Mouse (Mus musculus): ENCODE measurements at regions not wholly inside any gene's neighbourhood (a gene's known extent, or its start where the extent isn't known, plus 50 kb on each side); places are given as distances from the start of the nearest gene placed in this dataset.

DNA sequence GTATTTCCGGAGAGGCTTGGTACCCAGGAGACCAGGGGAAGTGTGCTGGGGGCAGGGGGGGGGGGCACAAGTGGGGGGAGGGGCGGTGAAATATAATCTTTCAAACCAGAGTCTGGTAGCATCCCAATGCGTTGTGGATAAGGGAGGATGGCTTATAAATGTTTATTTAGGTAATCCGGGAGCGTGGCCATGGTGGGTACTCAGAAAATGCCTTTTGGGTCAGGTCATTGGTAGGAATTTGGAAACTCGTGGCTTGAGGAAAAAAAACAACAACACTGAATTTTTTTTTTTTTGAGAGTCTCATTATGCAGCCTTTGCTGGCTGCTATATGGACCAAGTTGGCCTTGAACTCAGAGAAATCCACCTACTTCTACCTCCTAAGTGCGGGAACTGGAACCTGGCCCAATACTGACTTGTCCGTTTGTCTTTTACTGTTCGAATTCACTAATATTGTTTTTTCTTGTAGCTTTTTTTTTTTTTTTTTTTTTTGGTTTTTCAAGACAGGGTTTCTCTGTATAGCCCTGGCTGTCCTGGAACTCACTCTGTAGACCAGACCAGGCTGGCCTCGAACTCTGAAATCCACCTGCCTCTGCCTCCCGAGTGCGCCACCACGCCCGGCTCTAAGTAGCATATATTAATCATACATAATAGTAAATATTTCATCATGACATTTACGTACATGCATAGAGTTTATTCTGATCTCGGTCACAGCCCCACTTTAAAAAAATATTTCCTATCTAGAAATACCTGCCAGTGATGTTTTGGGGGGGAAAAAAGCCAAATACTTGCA, 52.8 kb upstream of the Pim1 start:
- TF ChIP-seq MYOD1 (IDR thresholded peaks at IDR 0.05; ENCODE audit: control insufficient read depth in 1 of 3, insufficient read length in 2 of 3, low read depth in 2 of 3), result no peak
- no peak for TF ChIP-seq POLR2AphosphoS2 (IDR thresholded peaks at IDR 0.05; ENCODE audit: insufficient read length, low read depth)
- TF ChIP-seq USF1 (IDR thresholded peaks at IDR 0.05; ENCODE audit: low read depth), result no peak
- no peak for TF ChIP-seq TCF3 (IDR thresholded peaks at IDR 0.05; ENCODE audit: insufficient read length, low read depth)
- TF ChIP-seq MYOG (IDR thresholded peaks at IDR 0.05; ENCODE audit: control insufficient read depth in 1 of 3, insufficient read depth in 1 of 3, insufficient read length in 2 of 3, low read depth in 2 of 3), result no peak
- TF ChIP-seq MAX (IDR thresholded peaks at IDR 0.05; ENCODE audit: low read depth), result no peak
- no peak for TF ChIP-seq TCF12 (IDR thresholded peaks at IDR 0.05; ENCODE audit: insufficient read depth, poor library complexity, severe bottlenecking)
- no peak for TF ChIP-seq POLR2A (IDR thresholded peaks at IDR 0.05; ENCODE audit: insufficient read length, low read depth)
- TF ChIP-seq E2F4 (IDR thresholded peaks at IDR 0.05; ENCODE audit: insufficient read depth), result no peak
- TF ChIP-seq SRF (IDR thresholded peaks at IDR 0.05; ENCODE audit: control insufficient read depth, insufficient read length, low read depth), result no peak
- no peak for TF ChIP-seq CEBPB (IDR thresholded peaks at IDR 0.05; ENCODE audit: insufficient read depth, poor library complexity, severe bottlenecking)
- peak overlapping the region; percentile 72 for H3K4me2 ChIP-seq (ENCODE audit: low read depth)
- H3ac ChIP-seq (ENCODE audit: control insufficient read depth, insufficient read length), result no peak overlapping the region
- H3K27me3 ChIP-seq (ENCODE audit: control insufficient read depth, insufficient read depth, insufficient read length), result no peaks in the 10 kb centered on the region
- peak overlapping the region; percentile 18 for H3K4me3 ChIP-seq
- no peaks in the 10 kb centered on the region for H3K79me2 ChIP-seq (ENCODE audit: control insufficient read depth, insufficient read depth)
- no peaks in the 10 kb centered on the region for H3K36me3 ChIP-seq (ENCODE audit: control insufficient read depth, insufficient read depth)

DNA sequence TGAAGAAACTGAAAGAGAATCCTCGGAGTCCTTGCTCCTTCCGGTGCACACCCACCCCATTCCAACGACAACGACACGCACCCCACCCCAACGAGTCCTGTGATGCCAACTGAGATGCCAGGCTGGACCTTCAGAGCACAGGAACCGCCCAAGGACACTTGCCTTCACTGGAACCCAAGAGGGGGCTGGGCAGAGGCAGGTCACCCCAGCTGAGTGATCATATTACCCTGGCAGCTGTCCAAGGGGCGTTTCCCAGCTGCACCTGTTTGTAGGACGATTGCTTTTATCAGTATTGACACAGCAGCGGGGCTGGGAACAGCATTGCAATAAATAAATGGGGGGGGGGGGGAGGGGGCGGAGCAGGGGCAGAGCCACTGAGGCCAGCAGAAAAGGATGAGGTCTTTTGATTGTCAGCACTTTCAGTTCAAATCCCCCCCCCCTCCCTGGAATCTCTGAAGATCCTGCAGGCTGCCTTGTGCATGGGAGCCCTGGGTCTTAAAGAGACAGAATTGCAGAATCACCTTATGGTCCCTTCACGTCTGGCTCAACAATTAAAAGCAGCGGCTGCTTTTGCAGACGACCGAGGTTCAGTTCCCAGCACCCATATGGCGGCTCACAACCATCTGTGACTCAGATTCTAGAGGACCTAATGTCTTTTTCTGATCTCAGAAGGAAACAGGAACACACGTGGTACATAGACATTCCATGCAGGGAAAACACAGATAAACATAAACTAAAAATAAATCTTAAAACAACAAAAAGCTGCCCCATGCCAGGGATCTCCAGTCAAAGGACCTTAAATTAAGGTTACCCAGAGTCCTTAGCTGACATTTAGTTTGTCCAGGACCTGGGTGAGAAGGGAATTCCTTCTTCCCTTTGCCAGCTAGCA, 52.0 kb upstream of the Pim1 start:
- peak; percentile 42 to 95 (median 62) for TF ChIP-seq MYOG (IDR thresholded peaks at IDR 0.05; ENCODE audit: control insufficient read depth in 1 of 3, insufficient read depth in 1 of 3, insufficient read length in 2 of 3, low read depth in 2 of 3)
- TF ChIP-seq SRF (IDR thresholded peaks at IDR 0.05; ENCODE audit: control insufficient read depth, insufficient read length, low read depth), result no peak
- no peak for TF ChIP-seq USF1 (IDR thresholded peaks at IDR 0.05; ENCODE audit: low read depth)
- TF ChIP-seq TCF12 (IDR thresholded peaks at IDR 0.05; ENCODE audit: insufficient read depth, poor library complexity, severe bottlenecking), result peak; percentile 45
- no peak for TF ChIP-seq POLR2A (IDR thresholded peaks at IDR 0.05; ENCODE audit: insufficient read length, low read depth)
- no peak for TF ChIP-seq CEBPB (IDR thresholded peaks at IDR 0.05; ENCODE audit: insufficient read depth, poor library complexity, severe bottlenecking)
- peak in 2 of 3 experiments; percentile 39 to 85 for TF ChIP-seq MYOD1 (IDR thresholded peaks at IDR 0.05; ENCODE audit: control insufficient read depth in 1 of 3, insufficient read length in 2 of 3, low read depth in 2 of 3)
- Histone ChIP-seq H3K79me2 (ENCODE audit: control insufficient read depth, insufficient read depth) (no peaks in the 10 kb centered on the region), H3K36me3 (ENCODE audit: control insufficient read depth, insufficient read depth) (no peaks in the 10 kb centered on the region), H3K4me2 (ENCODE audit: low read depth) (peak overlapping the region; percentile 63), H3ac (ENCODE audit: control insufficient read depth, insufficient read length) (no peak overlapping the region), H3K27me3 (ENCODE audit: control insufficient read depth, insufficient read depth, insufficient read length) (no peaks in the 10 kb centered on the region), H3K4me3 (no peak overlapping the region)

DNA sequence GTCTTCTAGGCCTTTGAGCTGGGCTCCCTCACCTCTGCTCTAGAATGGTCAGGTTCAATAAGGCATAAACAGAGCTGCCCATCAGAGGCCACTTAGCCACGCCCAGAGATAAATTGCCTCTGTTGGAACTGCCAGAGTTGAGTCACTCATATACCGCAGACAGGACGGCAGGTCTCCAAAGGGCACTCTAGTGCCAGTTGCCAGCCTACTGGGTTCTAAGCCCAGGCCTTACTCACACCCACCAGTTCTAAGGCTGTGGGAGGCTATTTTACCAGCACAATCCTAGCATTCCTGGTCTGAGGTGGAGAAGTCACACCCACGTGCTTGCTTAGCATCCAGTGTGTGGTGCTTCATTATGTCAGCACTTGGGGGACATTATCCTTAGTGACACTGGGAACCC, 50.6 kb upstream of the Pim1 start:
- Histone ChIP-seq H3ac (ENCODE audit: control insufficient read depth, insufficient read length) (no peak overlapping the region), H3K4me3 (no peak overlapping the region), H3K4me2 (ENCODE audit: low read depth) (peak overlapping the region; percentile 33), H3K79me2 (ENCODE audit: control insufficient read depth, insufficient read depth) (no peaks in the 10 kb centered on the region), H3K27me3 (ENCODE audit: control insufficient read depth, insufficient read depth, insufficient read length) (no peaks in the 10 kb centered on the region), H3K36me3 (ENCODE audit: control insufficient read depth, insufficient read depth) (no peaks in the 10 kb centered on the region)
- TF ChIP-seq TCF3 (IDR thresholded peaks at IDR 0.05; ENCODE audit: insufficient read length, low read depth) (peak; percentile 8), POLR2AphosphoS2 (IDR thresholded peaks at IDR 0.05; ENCODE audit: insufficient read length, low read depth) (no peak), E2F4 (IDR thresholded peaks at IDR 0.05; ENCODE audit: insufficient read depth) (no peak), MAX (IDR thresholded peaks at IDR 0.05; ENCODE audit: low read depth) (no peak), POLR2A (IDR thresholded peaks at IDR 0.05; ENCODE audit: insufficient read length, low read depth) (no peak), USF1 (IDR thresholded peaks at IDR 0.05; ENCODE audit: low read depth) (peak; percentile 16), CEBPB (IDR thresholded peaks at IDR 0.05; ENCODE audit: insufficient read depth, poor library complexity, severe bottlenecking) (no peak), SRF (IDR thresholded peaks at IDR 0.05; ENCODE audit: control insufficient read depth, insufficient read length, low read depth) (no peak), TCF12 (IDR thresholded peaks at IDR 0.05; ENCODE audit: insufficient read depth, poor library complexity, severe bottlenecking) (peak; percentile 20), MYOD1 (IDR thresholded peaks at IDR 0.05; ENCODE audit: control insufficient read depth in 1 of 3, insufficient read length in 2 of 3, low read depth in 2 of 3) (peak in 1 of 3 experiments; percentile 73), MYOG (IDR thresholded peaks at IDR 0.05; ENCODE audit: control insufficient read depth in 1 of 3, insufficient read depth in 1 of 3, insufficient read length in 2 of 3, low read depth in 2 of 3) (peak in 1 of 3 experiments; percentile 83), REST (IDR thresholded peaks at IDR 0.05; ENCODE audit: insufficient read depth, insufficient read length) (no peak)

DNA sequence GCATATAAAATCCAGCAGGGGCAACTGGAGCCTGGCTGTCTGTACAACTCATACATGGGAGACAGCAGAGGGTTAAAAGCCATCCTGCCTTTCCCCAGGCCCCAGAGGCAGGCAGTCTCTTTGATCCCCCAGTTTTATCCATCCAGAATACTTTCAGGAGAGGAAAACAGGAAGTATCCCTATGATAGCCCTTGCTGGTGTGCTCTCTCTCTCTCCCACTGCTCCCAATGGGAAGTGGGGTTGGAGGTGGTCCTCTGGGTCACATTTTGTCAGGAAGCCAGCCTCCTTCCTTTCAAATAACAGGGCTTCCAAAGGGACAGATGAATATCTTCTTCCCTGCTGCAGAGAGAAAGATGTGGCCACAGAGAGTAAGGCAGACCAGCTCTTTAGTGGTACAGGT, 50.1 kb upstream of the Pim1 start:
- TF ChIP-seq POLR2A (IDR thresholded peaks at IDR 0.05; ENCODE audit: insufficient read length, low read depth) (no peak), E2F4 (IDR thresholded peaks at IDR 0.05; ENCODE audit: insufficient read depth) (no peak), MYOG (IDR thresholded peaks at IDR 0.05; ENCODE audit: control insufficient read depth in 1 of 3, insufficient read depth in 1 of 3, insufficient read length in 2 of 3, low read depth in 2 of 3) (no peak), MYOD1 (IDR thresholded peaks at IDR 0.05; ENCODE audit: control insufficient read depth in 1 of 3, insufficient read length in 2 of 3, low read depth in 2 of 3) (no peak), REST (IDR thresholded peaks at IDR 0.05; ENCODE audit: insufficient read depth, insufficient read length) (no peak), SRF (IDR thresholded peaks at IDR 0.05; ENCODE audit: control insufficient read depth, insufficient read length, low read depth) (no peak), POLR2AphosphoS2 (IDR thresholded peaks at IDR 0.05; ENCODE audit: insufficient read length, low read depth) (no peak), USF1 (IDR thresholded peaks at IDR 0.05; ENCODE audit: low read depth) (no peak), MAX (IDR thresholded peaks at IDR 0.05; ENCODE audit: low read depth) (no peak), CEBPB (IDR thresholded peaks at IDR 0.05; ENCODE audit: insufficient read depth, poor library complexity, severe bottlenecking) (no peak)
- no peak overlapping the region for H3K4me3 ChIP-seq

More for the DNA sequence above, 50.1 kb upstream of the Pim1 start:
- no peaks in the 10 kb centered on the region for H3K27me3 ChIP-seq (ENCODE audit: control insufficient read depth, insufficient read depth, insufficient read length)
- H3K36me3 ChIP-seq (ENCODE audit: control insufficient read depth, insufficient read depth), result no peaks in the 10 kb centered on the region
- peak overlapping the region; percentile 33 for H3K4me2 ChIP-seq (ENCODE audit: low read depth)
- H3ac ChIP-seq (ENCODE audit: control insufficient read depth, insufficient read length), result no peak overlapping the region
- no peaks in the 10 kb centered on the region for H3K79me2 ChIP-seq (ENCODE audit: control insufficient read depth, insufficient read depth)

Data from myocyte (in vitro differentiated cells).